Mouse (Mus musculus) gastrocnemius, postnatal 25 days (tissue): ENCODE measurements around the gene Bbs12. TPM values are rescaled to one million over a fixed set of nuclear protein-coding genes. Genes with fewer than 3 reads are reported as not detected.

ENCODE experiments used
- total RNA-seq, 2 experiments: library from RNA; stranded (reverse); gene quantifications; 1 replicate in 1 of 2; 2 replicates in 1 of 2; pipeline ENCODE4 v1.2.3; 2021

Bbs12 gene
- total RNA-seq, 2 experiments from 2014 or later = 0.43 to 0.51 TPM

Other genes with a start within 250 kb of the Bbs12 start
- gene Adad1, start 249.0 kb upstream of the Bbs12 start, total RNA-seq = not detected
- gene Il2, start 186.6 kb upstream of the Bbs12 start, total RNA-seq = not detected
- gene Il21, start 79.9 kb upstream of the Bbs12 start, total RNA-seq = not detected
- gene Cetn4, start 154 bp downstream of the Bbs12 start, total RNA-seq = under 1 TPM; 0.35 to 0.43 TPM
- gene Fgf2, start 35.8 kb downstream of the Bbs12 start, total RNA-seq = 1 to 10 TPM; 7.4 to 8.9 TPM
- gene Spata5, start 107.3 kb downstream of the Bbs12 start, total RNA-seq = 10 to 100 TPM in 1 of 2 experiments, 1 to 10 TPM in 1; 7.7 to 10.0 TPM
- gene Nudt6, start 107.7 kb downstream of the Bbs12 start, total RNA-seq = 10 to 100 TPM; 23.7 to 24.3 TPM